In genomic region chr4:150557976-150558375, GRCm38 (mm10) we compare ENCODE assay signal across 9 mouse cellular contexts.
A peak's percentile ranks its signal among the peaks of the same experiment; 100 is the strongest.
DNase-seq lines count a peak whose midpoint lies in the region; ATAC-seq lines count a peak whose summit lies in the region.
"Had no signal": no experiment of that assay in that cellular context is flagged by ENCODE, and none has a peak within 500 bp of the region (broad histone marks: within the 10 kb centered on the region; RNA-seq: fewer than 3 reads in every experiment).

No protein-coding gene starts in this region.

- H3K27me3 ChIP-seq in kidney, embryonic 15.5 days: no peaks in the 10 kb centered on the region
- H3K27me3 ChIP-seq in hindbrain, embryonic 15.5 days: no peaks in the 10 kb centered on the region
- H3K27me3 ChIP-seq in neural tube, embryonic 15.5 days (replicated peaks): no peaks in the 10 kb centered on the region

- no peak overlapping the region for H3K9ac ChIP-seq in kidney, embryonic 15.5 days
- no peak overlapping the region for H3K9ac ChIP-seq in hindbrain, embryonic 15.5 days
- no peak overlapping the region for H3K9ac ChIP-seq in neural tube, embryonic 15.5 days (replicated peaks)

- 22% methylated on average over 1 of the region's 1 CpGs for WGBS in kidney, embryonic 15.5 days
- WGBS in hindbrain, embryonic 15.5 days: 24% methylated on average over 1 of the region's 1 CpGs
- WGBS in neural tube, embryonic 15.5 days: 17% methylated on average over 1 of the region's 1 CpGs

- H3K4me1 ChIP-seq in kidney, embryonic 15.5 days: peaks cover 37% of the 10 kb centered on the region
- peaks cover 31% of the 10 kb centered on the region for H3K4me1 ChIP-seq in hindbrain, embryonic 15.5 days (replicated peaks)
- H3K4me1 ChIP-seq in neural tube, embryonic 15.5 days: peaks cover 48% of the 10 kb centered on the region

- H3K4me3 ChIP-seq in kidney, embryonic 15.5 days (replicated peaks): no peak overlapping the region
- no peak overlapping the region for H3K4me3 ChIP-seq in hindbrain, embryonic 15.5 days
- H3K4me3 ChIP-seq in neural tube, embryonic 15.5 days (replicated peaks): no peak overlapping the region

- H3K36me3 ChIP-seq in kidney, embryonic 15.5 days: peaks cover 10% of the 10 kb centered on the region
- no peaks in the 10 kb centered on the region for H3K36me3 ChIP-seq in hindbrain, embryonic 15.5 days
- no peaks in the 10 kb centered on the region for H3K36me3 ChIP-seq in neural tube, embryonic 15.5 days

- H3K27ac ChIP-seq in kidney, embryonic 15.5 days: peak overlapping the region; percentile 87
- H3K27ac ChIP-seq in hindbrain, embryonic 15.5 days (replicated peaks): peak overlapping the region; percentile 89
- peak overlapping the region; percentile 91 for H3K27ac ChIP-seq in neural tube, embryonic 15.5 days (replicated peaks)

- H3K9me3 ChIP-seq in kidney, embryonic 15.5 days (replicated peaks): no peaks in the 10 kb centered on the region
- H3K9me3 ChIP-seq in hindbrain, embryonic 15.5 days: no peaks in the 10 kb centered on the region
- no peaks in the 10 kb centered on the region for H3K9me3 ChIP-seq in neural tube, embryonic 15.5 days (replicated peaks)

- ATAC-seq in kidney, embryonic 15.5 days (replicated peaks; ENCODE audit: low FRiP score): no peak
- no peak for ATAC-seq in hindbrain, embryonic 15.5 days (ENCODE audit: low FRiP score, low read depth)
- ATAC-seq in neural tube, embryonic 15.5 days (ENCODE audit: low FRiP score): no peak

- no peak for DNase-seq in kidney, adult 8-10 months
- peak; percentile 59 to 73 for DNase-seq in CD8-positive naive resting alpha-beta T cell, adult 2 months (ENCODE audit: low read depth in 2 of 2, low spot score in 2 of 2)
- no peak for DNase-seq in urinary bladder, postnatal 36 days (ENCODE audit: low spot score in 2 of 2)
- no peak for DNase-seq in heart, postnatal 4 days
- no peak for DNase-seq in cerebellum, postnatal 14 days
- DNase-seq: kidney, adult 11 months had no signal

- H3K4me2 ChIP-seq in kidney, embryonic 15.5 days: no peak overlapping the region
- H3K4me2 ChIP-seq in hindbrain, embryonic 15.5 days: no peak overlapping the region
- no peak overlapping the region for H3K4me2 ChIP-seq in neural tube, embryonic 15.5 days

Comparison
In these comparisons a context has a peak if more than half of its experiments do, and no peak if none do; other contexts are left out.
1. DNase-seq: peak in CD8-positive naive resting alpha-beta T cell, adult 2 months (2 of 2); none in kidney, adult 8-10 months (0 of 2), urinary bladder, postnatal 36 days (0 of 2), heart, postnatal 4 days (single experiment) and cerebellum, postnatal 14 days (0 of 2).
2. Peak in every context shown above with its lines, with median percentiles within 50 percentile points of each other: H3K27ac ChIP-seq.